Mouse (Mus musculus): ENCODE results near the gene Mrps27. TPM values are rescaled to one million over a fixed set of nuclear protein-coding genes. Genes with fewer than 3 reads are reported as not detected.

Mrps27 gene
- 10 to 100 TPM; 26.1 to 34.8 TPM for polyA plus RNA-seq (2012; fragmentation: generic; extraction: Trizol)

GRCm38 (mm10) chr13:99344599-99345575, at the start of gene Mrps27, which contains the start of gene Ptcd2:
Mrps27 (plus strand) TSS chr13:99344786.
Ptcd2 (minus strand) TSS chr13:99344705.

Other genes with a start within 250 kb of the Mrps27 start
- gene Zfp366, start 160.0 kb upstream of the Mrps27 start, polyA plus RNA-seq (2012; fragmentation: generic; extraction: Trizol): not detected
- 10 to 100 TPM in 1 of 2 experiments, 1 to 10 TPM in 1; 9.8 to 18.5 TPM for gene Ptcd2, start 81 bp upstream of the Mrps27 start, polyA plus RNA-seq (2012; fragmentation: generic; extraction: Trizol)
- 1 to 10 TPM; 1.6 to 2.5 TPM for gene Map1b, start 171.8 kb downstream of the Mrps27 start, polyA plus RNA-seq (2012; fragmentation: generic; extraction: Trizol)

Measured in C3H10T1/2 (cell line).